22 mouse cellular contexts compared by ENCODE assay signal in genomic region chr13:46892380-46892779, GRCm38 (mm10). TPM values are rescaled to one million over a fixed set of nuclear protein-coding genes. Genes with fewer than 3 reads are reported as not detected.
A peak's percentile ranks its signal among the peaks of the same experiment; 100 is the strongest.
DNase-seq lines count a peak whose midpoint lies in the region; ATAC-seq lines count a peak whose summit lies in the region.
"Had no signal": no experiment of that assay in that cellular context is flagged by ENCODE, and none has a peak within 500 bp of the region (broad histone marks: within the 10 kb centered on the region; RNA-seq: fewer than 3 reads in every experiment).

No protein-coding gene starts in this region.

- peak; percentile 76 for DNase-seq in embryonic facial prominence, embryonic 14.5 days (ENCODE audit: low spot score)
- DNase-seq in embryonic facial prominence, embryonic 10.5 days (ENCODE audit: low spot score) = no peak
- no peak for DNase-seq in limb, embryonic 10.5 days (ENCODE audit: low spot score)
- peak; percentile 30 for DNase-seq in mesoderm, embryonic 11.5 days (ENCODE audit: low read depth, low spot score)
- no peak for DNase-seq in lung, postnatal 14 days
- DNase-seq: adrenal gland, postnatal 10 days; cerebellum, adult 11 months; cerebellum, postnatal 10 days; gastrocnemius, postnatal 25 days; kidney, adult 18-20 months; liver, embryonic 13.5 days; lung, embryonic 14.5 days; right cerebral cortex, postnatal 14 days; thymus, postnatal 36 days had no signal

- H3K9ac ChIP-seq in embryonic facial prominence, embryonic 14.5 days (ENCODE audit: low read depth, low read length) = no peak overlapping the region
- H3K9ac ChIP-seq in hindbrain, embryonic 13.5 days = no peak overlapping the region
- H3K9ac ChIP-seq in hindbrain, embryonic 12.5 days = no peak overlapping the region
- H3K9ac ChIP-seq in limb, embryonic 12.5 days (replicated peaks) = no peak overlapping the region
- H3K9ac ChIP-seq: embryonic facial prominence, embryonic 13.5 days; hindbrain, embryonic 15.5 days; limb, embryonic 13.5 days; liver, embryonic 13.5 days; lung, embryonic 14.5 days; midbrain, embryonic 13.5 days had no signal

- no peak overlapping the region for H3K4me2 ChIP-seq in embryonic facial prominence, embryonic 14.5 days (ENCODE audit: low read depth, low read length)
- no peak overlapping the region for H3K4me2 ChIP-seq in hindbrain, embryonic 13.5 days
- no peak overlapping the region for H3K4me2 ChIP-seq in hindbrain, embryonic 12.5 days (replicated peaks)
- H3K4me2 ChIP-seq in limb, embryonic 12.5 days = no peak overlapping the region
- H3K4me2 ChIP-seq: embryonic facial prominence, embryonic 13.5 days; hindbrain, embryonic 15.5 days; limb, embryonic 13.5 days; liver, embryonic 13.5 days; lung, embryonic 14.5 days; midbrain, embryonic 13.5 days had no signal

- no peaks in the 10 kb centered on the region for H3K27me3 ChIP-seq in embryonic facial prominence, embryonic 14.5 days (replicated peaks; ENCODE audit: control insufficient read depth, insufficient read depth, low read length)
- H3K27me3 ChIP-seq in embryonic facial prominence, embryonic 10.5 days (replicated peaks; ENCODE audit: low read depth, poor library complexity, severe bottlenecking) = no peaks in the 10 kb centered on the region
- no peaks in the 10 kb centered on the region for H3K27me3 ChIP-seq in hindbrain, embryonic 13.5 days
- H3K27me3 ChIP-seq in hindbrain, embryonic 12.5 days = no peaks in the 10 kb centered on the region
- H3K27me3 ChIP-seq in limb, embryonic 12.5 days = no peaks in the 10 kb centered on the region
- H3K27me3 ChIP-seq in limb, embryonic 10.5 days (ENCODE audit: low read depth, poor library complexity, severe bottlenecking) = no peaks in the 10 kb centered on the region
- H3K27me3 ChIP-seq: embryonic facial prominence, embryonic 13.5 days; hindbrain, embryonic 15.5 days; limb, embryonic 13.5 days; liver, embryonic 13.5 days; midbrain, embryonic 13.5 days had no signal

- H3K4me1 ChIP-seq in embryonic facial prominence, embryonic 14.5 days (ENCODE audit: control insufficient read depth, insufficient read depth, low read length) = peaks cover 4% of the 10 kb centered on the region
- H3K4me1 ChIP-seq in embryonic facial prominence, embryonic 10.5 days = peaks cover 8% of the 10 kb centered on the region; the same call in 1 of the 2 replicates
- peaks cover 22% of the 10 kb centered on the region for H3K4me1 ChIP-seq in hindbrain, embryonic 13.5 days (replicated peaks)
- peaks cover 10% of the 10 kb centered on the region; the same call in 1 of the 2 replicates for H3K4me1 ChIP-seq in hindbrain, embryonic 12.5 days
- H3K4me1 ChIP-seq in limb, embryonic 12.5 days (replicated peaks) = peaks cover 40% of the 10 kb centered on the region
- peaks cover 27% of the 10 kb centered on the region for H3K4me1 ChIP-seq in limb, embryonic 10.5 days

- 45% methylated on average over 4 of the region's 4 CpGs for WGBS in embryonic facial prominence, embryonic 14.5 days
- WGBS in embryonic facial prominence, embryonic 10.5 days = 74% methylated on average over 4 of the region's 4 CpGs
- WGBS in hindbrain, embryonic 13.5 days = 47% methylated on average over 4 of the region's 4 CpGs
- 60% methylated on average over 4 of the region's 4 CpGs for WGBS in hindbrain, embryonic 12.5 days
- WGBS in limb, embryonic 12.5 days = 62% methylated on average over 4 of the region's 4 CpGs
- 83% methylated on average over 4 of the region's 4 CpGs for WGBS in limb, embryonic 10.5 days

- H3K4me3 ChIP-seq in embryonic facial prominence, embryonic 14.5 days (ENCODE audit: low read depth, low read length) = no peak overlapping the region
- no peak overlapping the region for H3K4me3 ChIP-seq in embryonic facial prominence, embryonic 10.5 days
- H3K4me3 ChIP-seq in hindbrain, embryonic 13.5 days = no peak overlapping the region
- no peak overlapping the region for H3K4me3 ChIP-seq in hindbrain, embryonic 12.5 days
- H3K4me3 ChIP-seq in limb, embryonic 12.5 days (replicated peaks) = no peak overlapping the region
- H3K4me3 ChIP-seq in limb, embryonic 10.5 days = no peak overlapping the region
- H3K4me3 ChIP-seq: embryonic facial prominence, embryonic 13.5 days; hindbrain, embryonic 15.5 days; limb, embryonic 13.5 days; liver, embryonic 13.5 days; midbrain, embryonic 13.5 days had no signal

- no peaks in the 10 kb centered on the region for H3K36me3 ChIP-seq in embryonic facial prominence, embryonic 14.5 days (ENCODE audit: control insufficient read depth, insufficient read depth, low read length)
- no peaks in the 10 kb centered on the region for H3K36me3 ChIP-seq in embryonic facial prominence, embryonic 10.5 days (replicated peaks)
- H3K36me3 ChIP-seq in hindbrain, embryonic 13.5 days = no peaks in the 10 kb centered on the region
- H3K36me3 ChIP-seq in hindbrain, embryonic 12.5 days = no peaks in the 10 kb centered on the region
- no peaks in the 10 kb centered on the region for H3K36me3 ChIP-seq in limb, embryonic 12.5 days
- H3K36me3 ChIP-seq in limb, embryonic 10.5 days = no peaks in the 10 kb centered on the region
- H3K36me3 ChIP-seq: embryonic facial prominence, embryonic 13.5 days; hindbrain, embryonic 15.5 days; limb, embryonic 13.5 days; liver, embryonic 13.5 days; midbrain, embryonic 13.5 days had no signal

- no peaks in the 10 kb centered on the region for H3K9me3 ChIP-seq in embryonic facial prominence, embryonic 14.5 days (ENCODE audit: control insufficient read depth, low read length)
- H3K9me3 ChIP-seq in embryonic facial prominence, embryonic 10.5 days = no peaks in the 10 kb centered on the region
- H3K9me3 ChIP-seq in hindbrain, embryonic 13.5 days = no peaks in the 10 kb centered on the region
- H3K9me3 ChIP-seq in hindbrain, embryonic 12.5 days (replicated peaks) = no peaks in the 10 kb centered on the region
- no peaks in the 10 kb centered on the region for H3K9me3 ChIP-seq in limb, embryonic 12.5 days
- H3K9me3 ChIP-seq in limb, embryonic 10.5 days (replicated peaks) = no peaks in the 10 kb centered on the region
- H3K9me3 ChIP-seq: embryonic facial prominence, embryonic 13.5 days; hindbrain, embryonic 15.5 days; limb, embryonic 13.5 days; liver, embryonic 13.5 days; midbrain, embryonic 13.5 days had no signal

- 0 out of 2 replicates have a peak, but pooled peaks have one; percentile 26 for ATAC-seq in embryonic facial prominence, embryonic 14.5 days (ENCODE audit: low read depth)
- ATAC-seq in hindbrain, embryonic 13.5 days (ENCODE audit: low FRiP score) = peak; percentile 63
- no peak for ATAC-seq in hindbrain, embryonic 12.5 days (ENCODE audit: low FRiP score)
- ATAC-seq in limb, embryonic 12.5 days (ENCODE audit: insufficient number of reproducible peaks, insufficient read depth, low FRiP score, low TSS enrichment, low read depth) = no peak
- ATAC-seq: midbrain, embryonic 13.5 days had no signal

- no peak overlapping the region for H3K27ac ChIP-seq in embryonic facial prominence, embryonic 14.5 days (replicated peaks; ENCODE audit: low read depth, low read length)
- H3K27ac ChIP-seq in embryonic facial prominence, embryonic 10.5 days (replicated peaks) = no peak overlapping the region
- 0 out of 2 replicates have a peak overlapping the region, but pooled peaks have one; percentile 2 for H3K27ac ChIP-seq in hindbrain, embryonic 13.5 days
- no peak overlapping the region for H3K27ac ChIP-seq in hindbrain, embryonic 12.5 days
- 0 out of 2 replicates have a peak overlapping the region, but pooled peaks have one; percentile 12 for H3K27ac ChIP-seq in limb, embryonic 12.5 days
- H3K27ac ChIP-seq in limb, embryonic 10.5 days = no peak overlapping the region
- H3K27ac ChIP-seq: embryonic facial prominence, embryonic 13.5 days; hindbrain, embryonic 15.5 days; limb, embryonic 13.5 days; liver, embryonic 13.5 days; macrophage; midbrain, embryonic 13.5 days had no signal

RNA-seq across cellular contexts. Expression of gene Kif13a, which starts 37.3 kb away (rescaled TPM):
- 24.0 and 25.2 TPM in 2 replicates for polyA plus RNA-seq in embryonic facial prominence, embryonic 14.5 days (2014; fragmentation: Nextera tagmentation; extraction: Ambion mirVana)
- polyA plus RNA-seq in embryonic facial prominence, embryonic 10.5 days (2016; fragmentation: Nextera tagmentation; extraction: Ambion mirVana) = 17.0 and 20.7 TPM in 2 replicates
- 11.2 and 11.6 TPM in 2 replicates for polyA plus RNA-seq in hindbrain, embryonic 13.5 days (2015; fragmentation: Nextera tagmentation; extraction: Ambion mirVana)
- 22.3 and 23.9 TPM in 2 replicates for polyA plus RNA-seq in hindbrain, embryonic 12.5 days (2016; fragmentation: Nextera tagmentation; extraction: Ambion mirVana)
- 21.8 and 23.3 TPM in 2 replicates for polyA plus RNA-seq in limb, embryonic 12.5 days (2016; fragmentation: Nextera tagmentation; extraction: Ambion mirVana)
- 13.5 and 13.6 TPM in 2 replicates for polyA plus RNA-seq in limb, embryonic 10.5 days (2016; fragmentation: Nextera tagmentation; extraction: Ambion mirVana)

Comparison
In these comparisons a context has a peak if more than half of its experiments do, and no peak if none do; other contexts are left out.
1. ATAC-seq: peak in embryonic facial prominence, embryonic 14.5 days (single experiment) and hindbrain, embryonic 13.5 days (single experiment); none in hindbrain, embryonic 12.5 days (single experiment) and limb, embryonic 12.5 days (single experiment).
2. DNase-seq: peak in embryonic facial prominence, embryonic 14.5 days (single experiment) and mesoderm, embryonic 11.5 days (single experiment); none in embryonic facial prominence, embryonic 10.5 days (single experiment), limb, embryonic 10.5 days (single experiment) and lung, postnatal 14 days (single experiment).
3. H3K27ac ChIP-seq: peak in hindbrain, embryonic 13.5 days (single experiment) and limb, embryonic 12.5 days (single experiment); none in embryonic facial prominence, embryonic 14.5 days (single experiment), embryonic facial prominence, embryonic 10.5 days (single experiment), hindbrain, embryonic 12.5 days (single experiment) and limb, embryonic 10.5 days (single experiment).